Mouse (Mus musculus): Measurements from ENCODE around the gene Gabbr2.

The Gabbr2 gene

DNA sequence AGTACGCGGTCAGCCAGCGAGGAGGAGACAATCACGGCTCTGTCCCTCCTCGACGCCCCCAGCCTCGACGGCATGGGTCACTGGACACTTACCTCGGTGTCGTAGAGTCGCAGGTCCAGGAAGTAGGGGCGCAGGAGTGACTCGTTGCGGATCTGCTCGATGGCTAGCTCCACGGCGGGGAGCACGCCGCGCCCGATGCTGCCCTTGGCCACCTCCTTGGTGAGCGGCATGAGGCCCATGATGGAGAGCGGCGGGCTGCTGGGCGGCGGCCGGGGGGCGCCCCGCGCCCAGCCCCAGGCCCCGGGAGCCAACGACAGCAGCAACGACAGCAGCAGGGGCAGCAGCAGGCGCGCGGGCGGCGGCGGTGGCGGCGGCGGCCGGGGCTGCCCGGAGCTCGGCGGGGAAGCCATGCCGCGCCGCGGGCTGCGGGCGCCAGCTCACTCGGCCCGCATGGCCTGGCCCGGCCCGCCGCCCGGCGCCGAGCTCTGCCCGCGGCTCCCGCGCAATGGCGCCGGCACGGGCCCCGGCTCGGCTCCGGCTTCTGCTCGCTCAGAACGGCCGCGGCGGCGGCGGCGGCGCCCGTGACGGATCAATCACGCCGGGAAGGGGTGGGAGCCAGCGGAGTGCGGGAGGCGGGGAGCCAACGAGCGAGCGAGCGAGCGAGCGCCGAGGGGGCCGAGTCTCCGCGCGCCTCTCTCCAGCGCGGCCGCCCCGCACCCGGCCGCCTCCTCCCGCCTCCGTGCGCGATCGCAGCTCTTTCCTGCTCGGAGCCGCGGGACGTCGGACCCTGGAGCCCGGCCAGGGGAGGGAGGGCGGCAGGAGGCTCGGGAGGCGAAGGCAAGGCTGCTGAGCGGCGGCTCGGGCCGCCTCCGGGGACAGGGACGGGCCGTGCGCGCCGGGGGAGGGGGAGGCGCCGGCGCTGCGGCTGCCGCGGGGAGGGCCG lies at the start of gene Gabbr2:
Gene Gabbr2 (minus strand): TSS at position 858 of the 943 bp plus-strand sequence.
- no peak for DNase-seq

DNA sequence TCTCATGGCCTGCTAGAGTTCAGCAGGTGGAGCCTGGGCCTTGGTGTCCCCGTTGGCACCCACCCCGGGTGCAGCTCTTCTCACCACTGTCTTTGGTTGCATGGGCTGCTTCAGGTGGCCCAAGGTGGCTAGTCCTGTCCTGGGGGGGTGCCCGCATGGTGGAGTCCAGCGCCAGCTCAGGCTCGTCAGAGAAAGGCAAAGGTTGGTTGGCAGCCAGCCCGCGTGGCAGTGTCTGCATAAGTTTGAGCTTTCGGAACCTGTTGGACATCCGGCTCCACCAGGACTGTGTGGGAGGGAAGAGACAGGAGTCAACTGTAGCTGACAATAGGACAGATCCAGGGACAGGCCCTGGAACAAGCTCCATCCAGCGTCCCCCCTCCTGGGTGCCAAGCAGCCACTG lies 47.9 kb upstream of the Gabbr2 start:
- DNase-seq = peak; percentile 92

- DNase-seq = peak; percentile 82
Measured at GRCm38 (mm10) chr4:47037321-47037657, 45.6 kb upstream of the Gabbr2 start.

- no peak for DNase-seq
Measured at GRCm38 (mm10) chr4:47036486-47037320, 45.0 kb upstream of the Gabbr2 start.

DNA sequence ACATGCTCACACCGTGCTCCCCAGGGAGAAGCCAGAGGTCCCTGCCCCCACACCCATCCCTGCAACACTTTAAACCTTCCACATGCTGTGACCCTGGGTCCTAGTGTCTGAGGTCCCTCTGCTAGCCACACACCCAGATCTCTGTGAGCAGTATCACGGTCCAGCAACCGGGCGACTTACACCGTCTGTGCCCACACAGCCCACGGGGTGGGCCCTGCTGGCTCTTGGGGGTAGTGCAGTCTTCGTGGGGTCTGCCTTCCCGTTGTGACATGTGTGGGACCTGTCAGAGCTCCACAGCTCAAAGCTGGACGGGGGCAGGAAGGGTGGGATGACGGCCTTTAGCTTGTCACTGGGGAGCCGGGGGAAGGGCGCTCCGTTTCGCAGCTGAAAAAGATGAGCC lies 43.9 kb upstream of the Gabbr2 start:
- DNase-seq = no peak

DNA sequence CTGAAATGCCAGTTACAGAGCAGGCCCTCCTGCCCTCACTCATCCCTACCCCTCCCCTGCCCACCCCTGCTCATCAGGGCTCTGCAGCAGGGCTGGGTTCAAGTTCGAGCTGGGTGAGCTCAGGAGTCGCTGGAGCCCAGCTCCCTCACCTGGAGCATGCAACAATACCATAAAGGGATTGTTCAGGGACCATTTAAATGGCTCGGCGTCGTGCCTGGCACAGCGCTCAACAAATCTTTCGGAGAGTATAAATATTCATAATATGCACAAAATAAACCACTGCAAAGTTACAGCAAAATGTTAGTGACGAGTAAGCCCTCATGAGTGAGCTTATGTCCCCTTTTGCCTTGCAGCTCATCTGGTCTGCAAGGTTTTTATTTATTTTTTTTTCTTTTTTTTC lies 40.5 kb upstream of the Gabbr2 start:
- DNase-seq = no peak

- DNase-seq = no peak
Measured at GRCm38 (mm10) chr4:47028791-47029190, 37.1 kb upstream of the Gabbr2 start.

DNA sequence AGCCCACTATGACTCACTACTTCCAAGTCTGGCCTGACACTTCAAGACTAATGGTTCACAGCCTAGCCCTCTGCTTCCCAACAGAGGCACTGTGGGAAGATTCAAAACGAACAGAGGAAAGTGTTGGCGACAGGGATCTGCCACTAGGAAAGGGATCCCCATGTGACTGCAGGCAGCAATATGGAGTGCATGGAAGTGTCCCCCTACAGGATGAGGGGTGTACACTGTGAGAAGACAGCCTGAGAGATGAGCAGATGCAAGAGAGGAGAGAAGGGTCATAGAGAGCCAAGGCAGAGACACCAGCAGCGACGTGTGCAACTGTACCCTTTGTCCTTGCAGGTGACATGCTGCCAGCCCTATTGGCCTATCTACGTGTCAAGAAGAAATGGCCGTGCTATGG lies 32.3 kb upstream of the Gabbr2 start:
- no peak for DNase-seq

DNA sequence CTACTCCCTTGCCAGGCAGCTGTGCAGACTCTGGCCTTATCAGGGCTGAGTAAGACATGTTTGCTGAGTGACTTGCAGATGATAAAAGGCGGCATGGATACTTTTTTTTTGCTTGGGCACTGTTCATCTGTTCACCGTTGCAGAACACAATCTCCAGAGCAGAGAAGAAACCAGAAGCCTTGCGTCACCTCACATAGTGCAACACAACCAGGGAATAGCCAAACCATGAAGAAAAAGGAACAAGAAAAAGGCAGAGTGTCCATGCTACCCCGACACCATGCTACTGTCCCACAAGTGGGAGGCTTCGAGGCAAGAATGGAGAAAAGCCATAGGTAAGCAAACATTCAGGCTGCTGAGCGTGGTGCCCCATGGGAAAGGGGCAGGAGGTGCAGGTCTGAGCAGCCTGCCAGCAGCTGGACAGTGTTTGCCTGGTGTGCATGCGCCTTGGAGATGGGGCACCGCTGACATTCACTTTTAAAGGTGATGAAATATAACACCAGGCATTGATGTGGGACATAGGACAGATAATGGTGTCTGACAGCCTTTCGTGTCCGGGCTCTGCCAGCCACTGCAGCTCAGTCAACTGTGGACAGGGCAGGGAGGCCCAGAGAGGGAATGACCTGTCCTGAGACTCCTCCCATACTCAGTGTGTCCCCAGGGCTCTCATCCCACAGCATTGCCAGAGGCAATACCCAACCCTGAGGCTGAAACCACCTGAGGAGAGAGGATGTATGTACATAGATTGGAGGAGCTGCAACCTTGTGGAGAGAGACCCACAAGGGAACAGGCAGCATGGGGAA lies 31.3 kb upstream of the Gabbr2 start:
- no peak for DNase-seq

DNA sequence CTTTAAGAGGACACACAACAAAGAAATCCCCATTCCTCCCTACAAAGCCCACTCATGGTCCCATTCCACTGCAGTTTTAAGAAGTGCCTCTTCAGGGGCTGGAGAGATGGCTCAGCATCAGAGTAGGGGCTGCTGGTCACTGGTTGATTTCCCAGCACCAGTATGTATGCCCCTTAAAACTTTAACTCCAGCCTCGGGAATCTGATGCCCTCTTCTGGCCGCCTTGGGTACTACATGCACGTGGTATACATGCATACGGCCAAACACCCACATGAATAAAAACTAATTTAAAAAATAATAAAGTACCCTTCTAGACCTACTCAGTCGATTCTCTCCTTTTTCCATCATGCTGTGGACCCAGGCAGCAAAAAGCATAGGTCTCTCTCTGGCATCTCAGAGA lies 28.9 kb upstream of the Gabbr2 start:
- DNase-seq = peak; percentile 70

GRCm38 (mm10) chr4:47015156-47015555 lies 23.5 kb upstream of the Gabbr2 start:
- DNase-seq = no peak

GRCm38 (mm10) chr4:47012476-47012875 lies 20.8 kb upstream of the Gabbr2 start:
- no peak for DNase-seq

DNA sequence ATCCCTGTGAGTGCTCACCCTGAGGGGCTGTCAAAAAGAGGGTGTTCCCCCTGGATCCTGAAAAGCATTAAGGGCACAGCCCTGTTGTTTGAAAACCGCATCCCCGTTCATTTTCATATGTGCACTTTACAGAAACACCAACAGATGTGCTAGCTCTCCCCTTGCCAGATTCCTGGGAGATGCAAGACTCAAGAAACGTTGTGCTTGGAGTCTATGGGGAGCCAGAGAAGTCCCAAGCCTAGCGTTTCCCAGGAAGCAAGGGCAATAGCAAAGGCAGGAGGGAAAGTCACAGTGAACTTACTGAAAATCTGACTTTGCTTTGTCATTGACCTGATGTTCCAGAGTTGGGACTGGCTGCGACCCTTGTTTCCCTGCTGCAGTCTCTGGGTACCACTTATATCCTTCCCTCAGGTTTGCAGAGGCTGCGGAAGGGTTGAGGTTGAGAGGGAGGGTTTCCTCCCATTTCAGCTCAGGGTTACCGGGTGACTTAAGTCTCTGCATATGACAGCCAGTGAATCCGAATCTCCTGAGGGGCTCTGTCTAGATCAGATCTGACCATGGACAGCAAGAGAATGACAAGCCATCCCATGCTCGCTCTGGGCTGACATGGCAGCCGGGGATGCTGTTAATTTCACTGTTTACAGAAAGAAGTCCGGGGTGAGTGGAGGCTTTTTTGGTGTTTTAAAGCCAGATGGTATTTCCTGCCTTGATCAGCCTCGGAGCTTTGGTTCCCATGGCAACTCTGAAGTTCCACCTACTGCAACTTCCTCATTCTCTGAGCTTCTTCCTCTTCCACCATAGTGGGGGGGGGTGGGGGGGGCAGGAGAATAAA lies 18.9 kb upstream of the Gabbr2 start:
- DNase-seq = peak; percentile 47

DNA sequence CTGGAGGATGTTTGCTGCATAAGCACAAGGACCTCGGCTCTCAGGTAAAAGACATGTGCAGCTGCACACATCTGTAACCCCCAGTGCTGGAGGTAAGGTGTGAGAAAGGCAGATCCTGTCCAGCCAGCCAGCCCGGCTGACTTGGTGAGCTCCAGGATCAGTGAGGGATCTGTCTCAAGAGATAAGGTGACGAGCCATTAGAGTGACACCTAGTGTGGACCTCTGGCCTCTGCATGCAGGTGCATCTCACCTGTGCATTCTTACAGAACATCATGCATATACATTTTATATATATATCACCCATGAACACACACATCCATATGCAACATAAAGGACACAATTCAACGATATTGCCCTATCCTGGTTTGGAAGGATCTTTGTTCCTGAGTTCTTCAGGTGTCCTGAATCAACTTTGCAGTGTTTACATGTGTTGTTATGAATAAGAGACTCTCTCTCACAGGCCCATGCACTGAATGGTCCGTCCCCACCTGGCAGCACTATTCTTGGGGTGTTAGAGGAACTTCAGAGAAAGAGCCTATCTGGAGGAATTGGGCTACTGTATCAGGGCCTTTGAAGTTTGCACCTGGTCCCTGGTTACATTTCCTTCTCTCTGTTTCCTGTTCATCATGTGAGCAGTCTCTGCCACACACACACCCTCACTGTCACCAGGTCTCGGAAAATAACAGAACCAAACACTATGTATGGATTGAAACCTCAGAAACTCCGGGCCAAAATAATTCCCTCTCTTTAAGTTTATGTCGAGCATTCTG lies 9.1 kb upstream of the Gabbr2 start:
- no peak for DNase-seq

DNA sequence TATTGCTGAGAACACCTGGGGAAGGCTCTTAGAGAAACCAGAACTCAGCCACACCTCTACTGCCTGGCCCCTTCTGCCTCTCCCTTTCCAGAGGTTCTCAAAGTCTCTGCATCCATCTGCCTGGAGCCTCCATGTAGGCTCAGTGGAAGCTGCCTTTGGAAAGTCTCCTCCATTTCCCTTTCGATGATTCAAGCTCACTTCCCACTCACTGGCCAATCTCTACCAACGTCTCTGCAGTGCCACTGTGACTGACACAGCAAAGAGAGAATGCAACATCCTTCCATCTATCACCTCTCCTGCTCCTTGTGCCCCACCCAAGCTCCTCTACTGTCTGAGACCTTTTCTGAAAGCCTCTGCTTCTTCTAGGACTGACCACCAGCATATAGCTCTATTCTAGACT lies 6.3 kb upstream of the Gabbr2 start:
- DNase-seq = no peak

GRCm38 (mm10) chr4:46992827-46993473 lies 1.3 kb upstream of the Gabbr2 start:
- DNase-seq = peak; percentile 22

- DNase-seq = no peak
Measured at GRCm38 (mm10) chr4:46991959-46992316, 265 bp upstream of the Gabbr2 start.

DNA sequence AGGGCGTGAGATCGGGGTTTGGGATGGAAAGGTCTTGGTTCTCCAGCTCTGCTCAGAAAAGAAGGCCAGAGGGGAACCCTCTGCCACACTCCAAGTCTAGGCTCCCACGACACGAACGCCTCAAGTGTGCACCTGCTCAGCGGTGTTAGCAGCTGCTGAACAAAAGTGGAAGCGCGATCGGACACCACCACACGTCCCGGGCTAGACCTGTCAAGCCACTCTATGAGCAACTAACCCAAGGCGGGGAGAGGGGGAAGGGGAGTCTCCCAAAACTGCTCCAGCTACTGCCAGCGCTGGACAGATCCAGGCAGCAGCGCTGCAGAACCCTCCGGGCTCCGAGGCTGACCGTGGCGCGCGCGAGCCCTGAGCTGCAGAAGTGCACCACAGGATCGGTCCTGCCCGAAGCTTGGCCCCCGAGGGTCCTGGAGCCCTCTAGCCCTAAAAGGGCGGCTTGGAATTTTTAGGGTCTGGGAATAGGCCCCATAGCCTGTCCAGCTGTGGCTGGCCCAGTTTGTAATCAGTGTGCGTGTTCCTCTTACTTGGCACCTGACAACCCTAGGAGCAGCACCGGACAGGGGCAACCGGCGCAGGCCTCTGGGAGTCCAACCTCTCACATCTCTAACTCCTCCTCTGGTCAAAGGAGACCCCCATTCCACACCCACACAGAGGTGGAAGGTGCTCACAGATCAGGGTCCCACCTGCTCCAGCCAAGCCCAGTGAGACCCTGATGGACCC lies 1.2 kb downstream of the Gabbr2 start:
- DNase-seq = no peak

- DNase-seq = peak; percentile 38
Measured at GRCm38 (mm10) chr4:46989842-46990241, 1.8 kb downstream of the Gabbr2 start.

DNA sequence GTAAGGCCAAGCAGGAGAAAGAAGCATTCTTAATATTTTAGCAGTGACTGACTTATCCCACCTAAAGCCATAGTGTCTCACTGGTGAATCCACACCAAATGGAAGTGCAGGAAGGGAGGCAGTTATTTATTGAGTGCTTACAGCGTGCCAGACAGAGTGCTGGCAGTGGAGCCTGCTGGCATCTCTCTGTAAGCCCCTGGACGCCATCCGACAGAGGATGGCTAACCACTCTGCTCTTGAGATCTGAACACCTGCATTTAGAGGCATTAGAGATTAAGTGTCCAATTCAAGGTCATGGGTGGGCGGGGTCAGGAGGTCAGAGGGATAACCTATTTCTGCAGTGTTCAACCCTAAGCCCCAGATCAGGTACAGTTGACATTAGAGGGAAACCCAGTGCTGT lies 2.8 kb downstream of the Gabbr2 start:
- DNase-seq = no peak
